Mouse (Mus musculus) midbrain, postnatal 0 days (tissue): ENCODE results near the gene Sncg. TPM values are rescaled to one million over a fixed set of nuclear protein-coding genes. Genes with fewer than 3 reads are reported as not detected.

Experiments used
- ATAC-seq: fragments of 200-750 bp; cut with Nextera tagmentation; 2 replicates; pipeline ENCODE4 v1.8.0; 2017; ENCODE audit warnings: moderate number of reproducible peaks, mild to moderate bottlenecking, moderate TSS enrichment, moderate library complexity; ENCODE audit not compliant: low FRiP score
- DNase-seq: peaks from one replicate; pipeline ENCODE4 v3.0.0-alpha.2; 2015; ENCODE audit warnings: low spot score
- H3K27ac ChIP-seq: fragments of 300-500 bp; sonication (generic); 2 replicates; pipeline ENCODE4 v1.5.1; 2014; ENCODE audit warnings: low read depth, mild to moderate bottlenecking, low read length, mixed read lengths
- H3K27me3 ChIP-seq: fragments of 300-500 bp; sonication (generic); 2 replicates; pipeline ENCODE4 v1.6.1; 2014; ENCODE audit warnings: low read length, control low read depth, mixed read lengths; ENCODE audit not compliant: insufficient read depth
- H3K36me3 ChIP-seq: fragments of 300-500 bp; sonication (generic); 2 replicates; pipeline ENCODE4 v1.6.1; 2014; ENCODE audit warnings: low read length, control low read depth, mixed read lengths; ENCODE audit not compliant: insufficient read depth
- H3K4me1 ChIP-seq: fragments of 300-500 bp; sonication (generic); 2 replicates; pipeline ENCODE4 v1.6.1; 2014; ENCODE audit warnings: mild to moderate bottlenecking, control low read depth, antibody characterized with exemption, low read length, mixed read lengths; ENCODE audit not compliant: insufficient read depth
- H3K4me2 ChIP-seq: fragments of 300-500 bp; sonication (generic); 2 replicates; pipeline ENCODE4 v1.6.1; 2014; ENCODE audit warnings: low read depth, mild to moderate bottlenecking, low read length, mixed read lengths; ENCODE audit not compliant: poor library complexity, severe bottlenecking
- H3K4me3 ChIP-seq: fragments of 300-500 bp; sonication (generic); 2 replicates; pipeline ENCODE4 v1.5.1; 2014; ENCODE audit warnings: low read depth, mild to moderate bottlenecking, low read length, moderate library complexity
- H3K9ac ChIP-seq: fragments of 300-500 bp; sonication (generic); replicated peaks from 2 replicates; pipeline ENCODE4 v1.6.1; 2014; ENCODE audit warnings: mild to moderate bottlenecking, low read length, moderate library complexity, mixed read lengths; ENCODE audit not compliant: poor library complexity, severe bottlenecking
- H3K9me3 ChIP-seq: fragments of 300-500 bp; sonication (generic); 2 replicates; pipeline ENCODE4 v1.6.1; 2016; ENCODE audit warnings: low read length, control low read depth
- CTCF ChIP-seq: IDR thresholded peaks from 2 replicates; pipeline ENCODE4 v1.5.1; 2016; ENCODE audit warnings: antibody characterized with exemption, mild to moderate bottlenecking
- WGBS: fragments of 180-500 bp; shearing (Covaris S2); extraction: QIAGEN DNeasy Blood & Tissue Kit; methylation state at CpG from one replicate; pipeline ENCODE4 v1.1.7; 2014; 5-methylcytosine and 5-hydroxymethylcytosine counted together
- polyA plus RNA-seq: library from polyadenylated mRNA; unstranded; fragments of >200 nt; fragmentation: Nextera tagmentation; extraction: Ambion mirVana; gene quantifications from 2 replicates; pipeline ENCODE4 v1.2.1, GENCODE M21; 2015
- total RNA-seq: library from RNA; depleted of rRNA; stranded (reverse); fragments of >200 nt; gene quantifications from 2 replicates; pipeline ENCODE4 v1.2.3, GENCODE M21; 2014

The Sncg gene
- total and polyA plus RNA-seq, 2 experiments from 2014 or later = 22.3 to 26.1 TPM

- H3K27ac ChIP-seq = no peak within 1 kb of the TSS
- H3K4me1 ChIP-seq = no peaks in the 10 kb centered on the region
- DNase-seq = no peak
- no peak within 1 kb of the TSS for H3K4me3 ChIP-seq
- TF ChIP-seq CTCF = no peak
- H3K9me3 ChIP-seq = no peaks in the 10 kb centered on the region
- no peak within 1 kb of the TSS for H3K4me2 ChIP-seq
- ATAC-seq = no peak
- WGBS = 85% methylated on average over 13 of the region's 13 CpGs
- H3K9ac ChIP-seq = no peak within 1 kb of the TSS
- no peaks in the 10 kb centered on the region for H3K27me3 ChIP-seq
- no peaks in the 10 kb centered on the region for H3K36me3 ChIP-seq
Observed at GRCm38 (mm10) chr14:34375415-34375904, 871 bp upstream of the Sncg start, which contains the start of gene Mmrn2. TSS of gene Mmrn2 (plus strand) at chr14:34375465.

- no peak for DNase-seq
- Histone ChIP-seq H3K9ac (no peak overlapping the region), H3K36me3 (no peaks in the 10 kb centered on the region), H3K4me2 (no peak overlapping the region), H3K4me3 (no peak overlapping the region), H3K27ac (no peak overlapping the region), H3K27me3 (no peaks in the 10 kb centered on the region), H3K4me1 (no peaks in the 10 kb centered on the region), H3K9me3 (no peaks in the 10 kb centered on the region)
- ATAC-seq = no peak
- no peak for TF ChIP-seq CTCF
- WGBS = 84% methylated on average over 6 of the region's 6 CpGs
Observed at GRCm38 (mm10) chr14:34373581-34373980, 1.0 kb downstream of the Sncg start.

- H3K9me3 ChIP-seq = no peaks in the 10 kb centered on the region
- no peak overlapping the region for H3K9ac ChIP-seq
- no peaks in the 10 kb centered on the region for H3K27me3 ChIP-seq
- whole genome bisulfite sequencing = 89% methylated on average over 6 of the region's 6 CpGs
- H3K4me1 ChIP-seq = no peaks in the 10 kb centered on the region
- no peaks in the 10 kb centered on the region for H3K36me3 ChIP-seq
- DNase-seq (peak; percentile 26), ATAC-seq (no peak)
- H3K4me2 ChIP-seq = no peak overlapping the region
- peak; percentile 73 for TF ChIP-seq CTCF
- no peak overlapping the region for H3K4me3 ChIP-seq
- H3K27ac ChIP-seq = no peak overlapping the region
Observed at GRCm38 (mm10) chr14:34372646-34373045, 1.9 kb downstream of the Sncg start.

- no peak for ATAC-seq
- no peak overlapping the region for H3K4me2 ChIP-seq
Observed at GRCm38 (mm10) chr14:34371763-34372162, 2.8 kb downstream of the Sncg start.

GRCm38 (mm10) chr14:34370921-34371320 lies 3.7 kb downstream of the Sncg start:
- Histone ChIP-seq H3K4me2 (no peak overlapping the region), H3K36me3 (no peaks in the 10 kb centered on the region), H3K9me3 (no peaks in the 10 kb centered on the region), H3K27me3 (no peaks in the 10 kb centered on the region), H3K9ac (no peak overlapping the region), H3K4me3 (no peak overlapping the region), H3K4me1 (no peaks in the 10 kb centered on the region), H3K27ac (no peak overlapping the region)
- DNase-seq = no peak
- ATAC-seq = no peak
- 93% methylated on average over 3 of the region's 3 CpGs for WGBS
- no peak for TF ChIP-seq CTCF

More at GRCm38 (mm10) chr14:34371763-34372162, 2.8 kb downstream of the Sncg start:
- Histone ChIP-seq H3K4me1 (no peaks in the 10 kb centered on the region), H3K9ac (no peak overlapping the region), H3K27me3 (no peaks in the 10 kb centered on the region), H3K9me3 (no peaks in the 10 kb centered on the region), H3K36me3 (no peaks in the 10 kb centered on the region), H3K27ac (no peak overlapping the region), H3K4me3 (no peak overlapping the region)
- DNase-seq = no peak
- WGBS = 80% methylated on average over 2 of the region's 2 CpGs
- no peak for TF ChIP-seq CTCF

GRCm38 (mm10) chr14:34370203-34370602 lies 4.4 kb downstream of the Sncg start:
- DNase-seq = no peak

More at GRCm38 (mm10) chr14:34370203-34370602, 4.4 kb downstream of the Sncg start:
- Histone ChIP-seq H3K27ac (no peak overlapping the region), H3K4me3 (no peak overlapping the region), H3K27me3 (no peaks in the 10 kb centered on the region), H3K4me1 (no peaks in the 10 kb centered on the region), H3K36me3 (no peaks in the 10 kb centered on the region), H3K4me2 (no peak overlapping the region), H3K9ac (no peak overlapping the region), H3K9me3 (no peaks in the 10 kb centered on the region)
- WGBS = 55% methylated on average over 3 of the region's 3 CpGs
- peak; percentile 24; the same call in 1 of the 2 replicates for TF ChIP-seq CTCF
- ATAC-seq = no peak
